Mouse (Mus musculus) liver, embryonic 14 days (tissue): Measurements from ENCODE around the gene Mmp2. TPM values are rescaled to one million over a fixed set of nuclear protein-coding genes. Genes with fewer than 3 reads are reported as not detected.

Experiments
- polyA plus RNA-seq: library from polyadenylated mRNA; depleted of rRNA; stranded (reverse); fragments of >200 nt; gene quantifications from 2 replicates; pipeline ENCODE4 v1.2.3, GENCODE M21; 2012; rRNA removed

The Mmp2 gene
- polyA plus RNA-seq = 4.5 and 6.5 TPM in 2 replicates

GRCm38 (mm10) chr8:92827243-92828034 lies at the start of gene Mmp2:
Gene Mmp2 (plus strand): TSS chr8:92827291.

GRCm38 (mm10) chr8:92855171-92855894 lies 28.2 kb downstream of the Mmp2 start, which contains the start of gene Lpcat2:
Gene Lpcat2 (plus strand): TSS chr8:92855339.

GRCm38 (mm10) chr8:92901107-92901506 lies 74.0 kb downstream of the Mmp2 start, which contains the start of gene Capns2:
Gene Capns2 (plus strand): TSS chr8:92901407.

Other genes starting within 250 kb of the Mmp2 start
- not detected in 2 replicates for gene Irx6, start 153.0 kb upstream of the Mmp2 start, polyA plus RNA-seq
- 1.5 and 1.6 TPM in 2 replicates for gene Lpcat2, start 28.0 kb downstream of the Mmp2 start, polyA plus RNA-seq
- gene Capns2, start 74.1 kb downstream of the Mmp2 start, polyA plus RNA-seq = 0.03 and 0.07 TPM in 2 replicates
- gene Slc6a2, start 132.8 kb downstream of the Mmp2 start, polyA plus RNA-seq = under 0.01 TPM in 2 replicates
- not detected in 2 replicates for gene Ces1a, start 220.9 kb downstream of the Mmp2 start, polyA plus RNA-seq